Mouse (Mus musculus): ENCODE measurements around the gene Safb2. TPM values are rescaled to one million over a fixed set of nuclear protein-coding genes. Genes with fewer than 3 reads are reported as not detected.

Gene Safb2
- polyA plus RNA-seq, 1 experiment from 2014 or later = 84.3 TPM

GRCm38 (mm10) chr17:56572939-56573338, 11.4 kb downstream of the Safb2 start:
- H3K27me3 ChIP-seq = no peaks in the 10 kb centered on the region
- no peaks in the 10 kb centered on the region for H3K9me3 ChIP-seq (replicated peaks)
- peaks cover 6% of the 10 kb centered on the region; the same call in 1 of the 2 replicates for H3K4me1 ChIP-seq
- peaks cover 95% of the 10 kb centered on the region for H3K36me3 ChIP-seq (ENCODE audit: poor library complexity, severe bottlenecking)
- no peak overlapping the region for H3K27ac ChIP-seq
- ATAC-seq = no peak
- H3K9ac ChIP-seq = no peak overlapping the region
- H3K4me2 ChIP-seq = no peak overlapping the region
- 94% methylated on average over 3 of the region's 3 CpGs for WGBS
- H3K4me3 ChIP-seq = no peak overlapping the region

- 34% methylated on average over 1 of the region's 1 CpGs for WGBS
- H3K4me1 ChIP-seq = peaks cover 6% of the 10 kb centered on the region; the same call in 1 of the 2 replicates
- ATAC-seq = no peak; the same call in 1 of the 2 replicates
- H3K9ac ChIP-seq = no peak overlapping the region
- H3K4me2 ChIP-seq = no peak overlapping the region
- H3K27ac ChIP-seq = no peak overlapping the region
- H3K36me3 ChIP-seq (ENCODE audit: poor library complexity, severe bottlenecking) = peaks cover 95% of the 10 kb centered on the region
- no peaks in the 10 kb centered on the region for H3K27me3 ChIP-seq
- no peaks in the 10 kb centered on the region for H3K9me3 ChIP-seq (replicated peaks)
- no peak overlapping the region for H3K4me3 ChIP-seq
Measured at GRCm38 (mm10) chr17:56572154-56572553, 12.2 kb downstream of the Safb2 start.

GRCm38 (mm10) chr17:56570287-56570686, 14.1 kb downstream of the Safb2 start:
- 92% methylated on average over 4 of the region's 4 CpGs for WGBS
- Histone ChIP-seq H3K4me1 (peaks cover 6% of the 10 kb centered on the region; the same call in 1 of the 2 replicates), H3K9ac (no peak overlapping the region), H3K27ac (no peak overlapping the region), H3K4me3 (no peak overlapping the region), H3K4me2 (no peak overlapping the region), H3K36me3 (ENCODE audit: poor library complexity, severe bottlenecking) (peaks cover 98% of the 10 kb centered on the region), H3K27me3 (no peaks in the 10 kb centered on the region), H3K9me3 (replicated peaks) (no peaks in the 10 kb centered on the region)
- ATAC-seq = no peak

- WGBS = 96% methylated on average over 4 of the region's 4 CpGs
- Histone ChIP-seq H3K36me3 (ENCODE audit: poor library complexity, severe bottlenecking) (peaks cover 100% of the 10 kb centered on the region), H3K4me1 (peaks cover 2% of the 10 kb centered on the region; the same call in 1 of the 2 replicates)
Measured at GRCm38 (mm10) chr17:56567370-56567769, 17.0 kb downstream of the Safb2 start.

GRCm38 (mm10) chr17:56566918-56567317, 17.5 kb downstream of the Safb2 start:
- Histone ChIP-seq H3K4me2 (no peak overlapping the region), H3K9me3 (replicated peaks) (no peaks in the 10 kb centered on the region), H3K27ac (no peak overlapping the region), H3K4me1 (no peaks in the 10 kb centered on the region), H3K36me3 (ENCODE audit: poor library complexity, severe bottlenecking) (peaks cover 100% of the 10 kb centered on the region), H3K27me3 (no peaks in the 10 kb centered on the region), H3K9ac (no peak overlapping the region), H3K4me3 (no peak overlapping the region)
- ATAC-seq = no peak
- WGBS = 93% methylated on average over 5 of the region's 5 CpGs

More at GRCm38 (mm10) chr17:56567370-56567769, 17.0 kb downstream of the Safb2 start:
- H3K4me2 ChIP-seq = no peak overlapping the region
- ATAC-seq = no peak
- no peak overlapping the region for H3K4me3 ChIP-seq
- no peaks in the 10 kb centered on the region for H3K9me3 ChIP-seq (replicated peaks)
- H3K9ac ChIP-seq = no peak overlapping the region
- H3K27me3 ChIP-seq = no peaks in the 10 kb centered on the region
- H3K27ac ChIP-seq = no peak overlapping the region

GRCm38 (mm10) chr17:56566293-56566692, 18.1 kb downstream of the Safb2 start:
- H3K4me1 ChIP-seq = no peaks in the 10 kb centered on the region
- no peaks in the 10 kb centered on the region for H3K9me3 ChIP-seq (replicated peaks)
- no peak overlapping the region for H3K4me3 ChIP-seq
- H3K36me3 ChIP-seq (ENCODE audit: poor library complexity, severe bottlenecking) = peaks cover 100% of the 10 kb centered on the region
- H3K27ac ChIP-seq = no peak overlapping the region
- no peaks in the 10 kb centered on the region for H3K27me3 ChIP-seq
- ATAC-seq = no peak
- H3K4me2 ChIP-seq = no peak overlapping the region
- H3K9ac ChIP-seq = no peak overlapping the region
- 93% methylated on average over 29 of the region's 29 CpGs for WGBS

- Histone ChIP-seq H3K4me3 (no peak overlapping the region), H3K4me2 (no peak overlapping the region), H3K9me3 (replicated peaks) (no peaks in the 10 kb centered on the region), H3K27me3 (no peaks in the 10 kb centered on the region), H3K27ac (no peak overlapping the region), H3K4me1 (no peaks in the 10 kb centered on the region), H3K36me3 (ENCODE audit: poor library complexity, severe bottlenecking) (peaks cover 60% of the 10 kb centered on the region), H3K9ac (0 out of 2 replicates have a peak overlapping the region, but pooled peaks have one; percentile 23)
- ATAC-seq = no peak
- WGBS = 98% methylated on average over 2 of the region's 2 CpGs
Measured at GRCm38 (mm10) chr17:56561866-56562265, 22.5 kb downstream of the Safb2 start.

GRCm38 (mm10) chr17:56560131-56560530, 24.3 kb downstream of the Safb2 start:
- H3K4me2 ChIP-seq = no peak overlapping the region
- H3K27me3 ChIP-seq = no peaks in the 10 kb centered on the region
- H3K4me3 ChIP-seq = no peak overlapping the region
- H3K9me3 ChIP-seq (replicated peaks) = no peaks in the 10 kb centered on the region
- H3K27ac ChIP-seq = no peak overlapping the region
- ATAC-seq = no peak
- H3K36me3 ChIP-seq (ENCODE audit: poor library complexity, severe bottlenecking) = peaks cover 42% of the 10 kb centered on the region
- H3K4me1 ChIP-seq = no peaks in the 10 kb centered on the region
- WGBS = 80% methylated on average over 1 of the region's 1 CpGs
- no peak overlapping the region for H3K9ac ChIP-seq

GRCm38 (mm10) chr17:56559386-56559785, 25.0 kb downstream of the Safb2 start:
- no peak; the same call in 1 of the 2 replicates for ATAC-seq
- no peaks in the 10 kb centered on the region for H3K9me3 ChIP-seq (replicated peaks)
- peaks cover 35% of the 10 kb centered on the region for H3K36me3 ChIP-seq (ENCODE audit: poor library complexity, severe bottlenecking)
- H3K9ac ChIP-seq = no peak overlapping the region
- H3K27ac ChIP-seq = peak overlapping the region; percentile 10; the same call in 1 of the 2 replicates
- H3K4me3 ChIP-seq = no peak overlapping the region
- no peak overlapping the region for H3K4me2 ChIP-seq
- H3K4me1 ChIP-seq = no peaks in the 10 kb centered on the region
- H3K27me3 ChIP-seq = no peaks in the 10 kb centered on the region
- 78% methylated on average over 3 of the region's 3 CpGs for WGBS

- Histone ChIP-seq H3K27ac (no peak overlapping the region; the same call in 1 of the 2 replicates), H3K9me3 (replicated peaks) (no peaks in the 10 kb centered on the region), H3K4me1 (no peaks in the 10 kb centered on the region), H3K27me3 (no peaks in the 10 kb centered on the region), H3K4me3 (no peak overlapping the region), H3K4me2 (no peak overlapping the region), H3K36me3 (ENCODE audit: poor library complexity, severe bottlenecking) (peaks cover 25% of the 10 kb centered on the region), H3K9ac (no peak overlapping the region)
- peak; percentile 78 for ATAC-seq
- WGBS = 25% methylated on average over 3 of the region's 3 CpGs
Measured at GRCm38 (mm10) chr17:56558448-56558847, 25.9 kb downstream of the Safb2 start.

- H3K9ac ChIP-seq = no peak within 1 kb of the TSS
- peak within 1 kb of the TSS; percentile 99 for H3K27ac ChIP-seq
- no peak within 1 kb of the TSS for H3K4me2 ChIP-seq
- no peak within 1 kb of the TSS for H3K4me3 ChIP-seq
- H3K27me3 ChIP-seq = no peaks in the 10 kb centered on the region
- peaks cover 28% of the 10 kb centered on the region for H3K4me1 ChIP-seq
- H3K36me3 ChIP-seq (ENCODE audit: poor library complexity, severe bottlenecking) = no peaks in the 10 kb centered on the region
- no peak for ATAC-seq
- H3K9me3 ChIP-seq (replicated peaks) = no peaks in the 10 kb centered on the region
- 80% methylated on average over 20 of the region's 20 CpGs for WGBS
Measured at GRCm38 (mm10) chr17:56554122-56554551, 30.2 kb downstream of the Safb2 start, which contains the start of gene Gm20219. Gene Gm20219, minus strand, starts transcription at chr17:56554387.

- Histone ChIP-seq H3K4me2 (peak overlapping the region; percentile 19), H3K27me3 (no peaks in the 10 kb centered on the region), H3K9me3 (replicated peaks) (no peaks in the 10 kb centered on the region), H3K36me3 (ENCODE audit: poor library complexity, severe bottlenecking) (no peaks in the 10 kb centered on the region), H3K9ac (peak overlapping the region; percentile 22; the same call in 1 of the 2 replicates), H3K27ac (peak overlapping the region; percentile 99), H3K4me1 (peaks cover 41% of the 10 kb centered on the region), H3K4me3 (no peak overlapping the region)
- ATAC-seq = peak; percentile 52
- 58% methylated on average over 5 of the region's 5 CpGs for WGBS
Measured at GRCm38 (mm10) chr17:56552781-56553363, 31.5 kb downstream of the Safb2 start.
